Mouse (Mus musculus) testis, adult 2 months (tissue): ENCODE results near the gene Gmppb. TPM values are rescaled to one million over a fixed set of nuclear protein-coding genes. Genes with fewer than 3 reads are reported as not detected.

Experiments
- H3K27ac ChIP-seq: fragments of 200-500 bp; 2 replicates; pipeline ENCODE4 v1.5.1; 2012; ENCODE audit warnings: low read depth, low read length; ENCODE audit not compliant: control insufficient read depth, insufficient read depth
- H3K27me3 ChIP-seq: fragments of 200-500 bp; 2 replicates; pipeline ENCODE4 v1.6.1; 2012; ENCODE audit warnings: mild to moderate bottlenecking, low read length, moderate library complexity; ENCODE audit not compliant: control insufficient read depth, insufficient read depth
- H3K36me3 ChIP-seq: fragments of 200-500 bp; 2 replicates; pipeline ENCODE4 v1.6.1; 2012; ENCODE audit warnings: mild to moderate bottlenecking, low read length; ENCODE audit not compliant: control insufficient read depth, insufficient read depth
- H3K4me1 ChIP-seq: fragments of 200-500 bp; 2 replicates; pipeline ENCODE4 v1.6.1; 2012; ENCODE audit warnings: low read length; ENCODE audit not compliant: control insufficient read depth, insufficient read depth
- H3K4me3 ChIP-seq: fragments of 200-500 bp; 2 replicates; pipeline ENCODE4 v1.5.1; 2012; ENCODE audit warnings: low read depth, mild to moderate bottlenecking, low read length, moderate library complexity, mixed read lengths; ENCODE audit not compliant: control insufficient read depth
- CTCF ChIP-seq: fragments of 200-500 bp; IDR thresholded peaks from 2 replicates; pipeline ENCODE4 v1.5.1; 2012; ENCODE audit warnings: low read depth, mild to moderate bottlenecking, inconsistent platforms, low read length, moderate library complexity; ENCODE audit not compliant: control insufficient read depth, insufficient read depth, insufficient replicate concordance
- POLR2A ChIP-seq: fragments of 200-500 bp; IDR thresholded peaks from 2 replicates; pipeline ENCODE4 v1.6.1; 2012; ENCODE audit warnings: low read depth, mild to moderate bottlenecking, inconsistent platforms, low read length, moderate library complexity; ENCODE audit not compliant: control insufficient read depth
- polyA plus RNA-seq: library from polyadenylated mRNA; depleted of rRNA; stranded (reverse); fragments of >200 nt; gene quantifications from 2 replicates; pipeline ENCODE4 v1.2.3, GENCODE M21; 2012

Gmppb gene
- polyA plus RNA-seq, 1 experiment = 21.6 TPM

GRCm38 (mm10) chr9:108069007-108069406, 20.0 kb downstream of the Gmppb start:
- Histone ChIP-seq H3K4me3 (no peak overlapping the region), H3K27ac (no peak overlapping the region), H3K4me1 (no peaks in the 10 kb centered on the region), H3K27me3 (no peaks in the 10 kb centered on the region), H3K36me3 (no peaks in the 10 kb centered on the region; the same call in 1 of the 2 replicates)
- no peak for TF ChIP-seq POLR2A
- no peak for TF ChIP-seq CTCF

GRCm38 (mm10) chr9:108069529-108069928, 20.5 kb downstream of the Gmppb start:
- no peak overlapping the region for H3K4me3 ChIP-seq
- H3K4me1 ChIP-seq = no peaks in the 10 kb centered on the region
- TF ChIP-seq POLR2A (no peak), CTCF (no peak)
- H3K27ac ChIP-seq = no peak overlapping the region
- no peaks in the 10 kb centered on the region; the same call in 1 of the 2 replicates for H3K36me3 ChIP-seq
- H3K27me3 ChIP-seq = no peaks in the 10 kb centered on the region

GRCm38 (mm10) chr9:108071801-108072200, 22.8 kb downstream of the Gmppb start:
- no peak overlapping the region; the same call in 1 of the 2 replicates for H3K27ac ChIP-seq
- TF ChIP-seq POLR2A = no peak
- no peak for TF ChIP-seq CTCF
- H3K4me3 ChIP-seq = no peak overlapping the region

GRCm38 (mm10) chr9:108072481-108072924, 23.5 kb downstream of the Gmppb start:
- Histone ChIP-seq H3K27ac (no peak overlapping the region), H3K4me3 (no peak overlapping the region), H3K27me3 (no peaks in the 10 kb centered on the region), H3K36me3 (no peaks in the 10 kb centered on the region; the same call in 1 of the 2 replicates), H3K4me1 (no peaks in the 10 kb centered on the region)
- TF ChIP-seq POLR2A = no peak
- no peak for TF ChIP-seq CTCF

More at GRCm38 (mm10) chr9:108071801-108072200, 22.8 kb downstream of the Gmppb start:
- Histone ChIP-seq H3K27me3 (no peaks in the 10 kb centered on the region), H3K4me1 (no peaks in the 10 kb centered on the region), H3K36me3 (no peaks in the 10 kb centered on the region; the same call in 1 of the 2 replicates)

GRCm38 (mm10) chr9:108073141-108073930, 24.3 kb downstream of the Gmppb start:
- no peaks in the 10 kb centered on the region for H3K36me3 ChIP-seq
- H3K4me1 ChIP-seq = peaks cover 3% of the 10 kb centered on the region; the same call in 1 of the 2 replicates
- H3K4me3 ChIP-seq = no peak overlapping the region
- no peak for TF ChIP-seq CTCF
- no peak for TF ChIP-seq POLR2A
- no peaks in the 10 kb centered on the region for H3K27me3 ChIP-seq
- no peak overlapping the region for H3K27ac ChIP-seq

- no peak for TF ChIP-seq CTCF
- no peak for TF ChIP-seq POLR2A
- Histone ChIP-seq H3K36me3 (no peaks in the 10 kb centered on the region), H3K4me3 (peak within 1 kb of the TSS; percentile 96), H3K27ac (no peak within 1 kb of the TSS), H3K4me1 (peaks cover 20% of the 10 kb centered on the region), H3K27me3 (no peaks in the 10 kb centered on the region)
These were observed 31.1 kb downstream of the Gmppb start, which contains the start of gene Mst1 for GRCm38 (mm10) chr9:108080168-108080567. Mst1 (plus strand) TSS chr9:108080436.

GRCm38 (mm10) chr9:108082549-108082948, 33.5 kb downstream of the Gmppb start:
- peak overlapping the region; percentile 14; the same call in 1 of the 2 replicates for H3K4me3 ChIP-seq
- H3K4me1 ChIP-seq = peaks cover 20% of the 10 kb centered on the region
- H3K27ac ChIP-seq = no peak overlapping the region
- H3K36me3 ChIP-seq = no peaks in the 10 kb centered on the region
- no peaks in the 10 kb centered on the region for H3K27me3 ChIP-seq
- TF ChIP-seq CTCF (no peak), POLR2A (no peak)

- TF ChIP-seq CTCF (no peak), POLR2A (no peak)
- no peak within 1 kb of the TSS for H3K27ac ChIP-seq
- no peaks in the 10 kb centered on the region for H3K27me3 ChIP-seq
- peaks cover 20% of the 10 kb centered on the region for H3K4me1 ChIP-seq
- H3K4me3 ChIP-seq = peak within 1 kb of the TSS; percentile 14; the same call in 1 of the 2 replicates
- H3K36me3 ChIP-seq = no peaks in the 10 kb centered on the region
These were observed 34.0 kb downstream of the Gmppb start, which contains the start of gene Rnf123 for GRCm38 (mm10) chr9:108082988-108083431. Rnf123 (minus strand) TSS chr9:108083346.
